Mouse (Mus musculus) T-helper 1 cell (primary cell): ENCODE data around the gene Supt7l.
"Not testable (repeated sequence)": the region's sequence is repeated elsewhere in the genome, so short reads cannot be mapped to it uniquely, and the experiment has no call there.

Experiments used
- in situ Hi-C: fragments of 300-600 bp; cut with MboI, MseI; formaldehyde crosslinking; loops from one replicate; pipeline ENCODE4 v1.15.1; 2025; ENCODE audit warnings: high pct_unique_total_duplicates

Gene Supt7l

GRCm38 (mm10) chr5:31527707-31528106 is at the start of gene Supt7l:
Supt7l (minus strand) TSS chr5:31527807.
- in situ Hi-C loops: not testable (repeated sequence)

DNA sequence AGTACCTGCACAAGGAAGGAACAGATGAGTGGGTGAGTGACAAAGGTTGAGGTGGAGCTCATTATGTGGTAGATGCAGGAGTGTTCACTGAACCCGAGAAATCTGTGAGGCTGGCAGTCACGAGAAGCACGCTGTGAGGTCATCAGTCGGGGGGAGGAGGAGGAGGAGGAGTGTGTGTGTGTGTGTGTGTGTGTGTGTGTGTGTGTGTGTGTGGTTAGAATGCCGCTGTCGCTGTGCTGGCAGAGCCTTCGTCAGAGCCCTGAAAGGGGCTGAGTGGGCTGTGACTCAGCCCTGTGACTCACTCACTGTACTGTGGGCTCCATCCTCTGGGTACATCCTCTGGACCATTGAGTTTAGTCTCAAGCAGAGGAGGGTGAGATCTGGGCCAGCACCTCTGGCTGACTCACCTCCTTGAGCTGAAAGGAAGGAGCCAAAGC is 49.0 kb upstream of the Supt7l start:
- in situ Hi-C loops: loop anchor here (5.0 kb wide), 1 partner anchor 121 kb away; the partner anchor contains the start of genes Babam2 and Rbks

GRCm38 (mm10) chr5:31573722-31574121 is 46.1 kb upstream of the Supt7l start:
- in situ Hi-C loops: no loop called here

- in situ Hi-C loops: no loop called here
These were observed 43.5 kb upstream of the Supt7l start for GRCm38 (mm10) chr5:31571023-31571608.

DNA sequence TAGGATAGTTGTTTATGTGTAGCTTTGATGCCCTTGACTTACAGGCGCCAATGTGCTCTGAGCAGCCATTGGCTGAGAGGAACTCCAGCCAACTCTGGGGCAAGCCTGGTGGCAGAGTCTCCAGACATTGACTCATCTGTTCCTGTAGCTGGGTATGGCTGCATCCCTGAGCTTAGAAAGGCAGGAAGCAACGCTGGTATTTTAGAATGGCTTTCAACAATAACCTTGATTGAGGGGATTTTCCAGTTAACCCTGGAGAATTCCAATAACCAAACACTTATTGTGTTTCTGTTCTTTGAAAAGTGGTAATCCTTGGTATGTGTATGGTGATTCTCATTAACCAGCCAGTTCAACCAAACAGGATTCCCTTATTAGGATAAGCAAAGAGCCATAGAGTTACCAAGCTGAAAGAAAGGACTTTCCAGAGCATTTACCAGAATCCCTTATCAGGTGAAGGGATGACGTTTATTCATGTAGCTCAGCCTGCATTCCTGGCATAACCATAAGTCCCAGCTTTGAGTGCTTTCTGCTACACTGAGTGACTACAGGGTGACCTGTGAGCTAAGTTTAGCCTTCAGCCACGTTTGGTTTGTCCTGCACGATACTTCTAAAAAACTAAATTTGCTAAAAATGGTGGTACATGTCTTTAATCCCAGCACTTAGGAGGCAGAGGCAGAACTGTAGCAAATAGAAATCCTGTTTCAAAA is 40.5 kb upstream of the Supt7l start:
- in situ Hi-C loops: no loop called here

DNA sequence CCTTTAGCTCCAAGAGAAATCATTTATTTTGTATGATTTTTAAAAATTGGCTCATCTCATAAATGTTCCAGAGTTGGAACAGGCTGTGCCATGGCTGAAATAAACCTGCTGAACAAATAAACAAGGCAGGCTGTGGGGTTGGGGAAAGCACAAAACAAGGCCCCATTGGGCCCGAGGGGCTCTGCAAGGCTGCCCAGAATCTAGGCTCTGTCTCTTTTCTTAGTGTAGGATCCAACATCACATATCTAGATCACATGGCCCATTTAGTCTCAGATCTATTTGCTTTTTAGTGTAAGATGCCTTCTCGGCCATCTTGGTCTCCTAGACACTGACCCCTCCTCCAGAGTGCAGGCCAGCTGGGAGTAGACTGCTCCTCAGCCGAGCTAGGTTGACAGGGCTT is 38.9 kb upstream of the Supt7l start:
- in situ Hi-C loops: no loop called here

GRCm38 (mm10) chr5:31566026-31566425 is 38.4 kb upstream of the Supt7l start:
- in situ Hi-C loops: no loop called here

GRCm38 (mm10) chr5:31564976-31565375 is 37.4 kb upstream of the Supt7l start:
- in situ Hi-C loops: loop anchor here (5.0 kb wide), 1 partner anchor 117 kb away; no protein-coding TSS in a partner anchor

DNA sequence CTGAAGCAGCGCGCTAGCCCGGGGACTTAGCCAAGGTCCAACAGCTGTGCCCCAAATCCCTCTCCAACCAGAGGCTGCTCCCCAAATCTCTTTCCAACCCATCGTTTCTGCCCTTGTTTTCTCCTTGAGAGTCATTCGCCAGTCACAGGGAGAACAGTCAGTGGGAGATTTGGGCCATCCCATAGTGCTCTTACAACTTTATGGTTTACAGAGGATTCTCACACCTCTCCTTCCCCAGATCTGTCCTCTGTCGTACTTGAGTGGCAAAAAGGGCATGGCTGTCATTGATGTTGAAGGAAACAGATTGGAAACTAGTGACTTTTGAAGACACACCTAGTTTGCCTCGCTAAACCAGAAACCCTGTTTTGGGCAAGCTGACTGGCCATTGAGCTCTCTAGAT is 36.3 kb upstream of the Supt7l start:
- in situ Hi-C loops: loop anchor here (5.0 kb wide), 1 partner anchor 118 kb away; no protein-coding TSS in a partner anchor

GRCm38 (mm10) chr5:31563496-31563895 is 35.9 kb upstream of the Supt7l start:
- in situ Hi-C loops: loop anchor here (5.0 kb wide), 1 partner anchor 119 kb away; no protein-coding TSS in a partner anchor

DNA sequence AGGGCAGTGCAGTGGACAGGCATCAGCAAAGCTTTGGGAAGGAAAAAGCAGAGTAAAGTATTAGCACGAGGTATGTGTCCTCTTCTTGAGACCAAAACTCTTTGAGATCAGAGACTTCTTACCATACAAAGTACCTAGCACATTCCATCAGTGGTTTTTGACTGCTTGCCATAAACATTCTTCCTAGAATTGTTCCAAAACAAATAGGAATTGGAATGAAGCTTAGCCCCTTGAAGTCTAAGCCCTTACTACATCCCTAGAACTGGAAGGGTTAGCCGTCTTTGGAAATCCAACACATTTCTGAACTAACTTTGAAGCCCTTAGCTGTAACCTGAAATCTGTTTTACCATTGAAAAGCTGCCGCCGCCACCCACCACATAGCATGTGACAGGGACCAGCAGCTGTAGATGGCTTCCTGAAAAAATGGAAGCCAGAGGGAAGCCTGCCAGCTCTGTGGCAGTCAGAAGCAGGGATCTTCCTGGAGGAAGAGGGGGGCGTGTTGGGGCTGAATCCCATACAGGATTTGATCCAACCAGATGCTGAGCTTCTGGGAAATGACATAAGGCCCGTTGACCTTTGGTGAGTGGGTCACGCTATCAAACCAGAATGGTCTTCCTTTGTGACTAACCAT is 34.5 kb upstream of the Supt7l start:
- in situ Hi-C loops: loop anchor here (5.0 kb wide), 1 partner anchor 120 kb away; no protein-coding TSS in a partner anchor

GRCm38 (mm10) chr5:31560352-31560751 is 32.7 kb upstream of the Supt7l start:
- in situ Hi-C loops: loop anchor here (5.0 kb wide), 1 partner anchor 122 kb away; no protein-coding TSS in a partner anchor

- in situ Hi-C loops: no loop called here
These were observed 31.8 kb upstream of the Supt7l start for GRCm38 (mm10) chr5:31559401-31559800.

DNA sequence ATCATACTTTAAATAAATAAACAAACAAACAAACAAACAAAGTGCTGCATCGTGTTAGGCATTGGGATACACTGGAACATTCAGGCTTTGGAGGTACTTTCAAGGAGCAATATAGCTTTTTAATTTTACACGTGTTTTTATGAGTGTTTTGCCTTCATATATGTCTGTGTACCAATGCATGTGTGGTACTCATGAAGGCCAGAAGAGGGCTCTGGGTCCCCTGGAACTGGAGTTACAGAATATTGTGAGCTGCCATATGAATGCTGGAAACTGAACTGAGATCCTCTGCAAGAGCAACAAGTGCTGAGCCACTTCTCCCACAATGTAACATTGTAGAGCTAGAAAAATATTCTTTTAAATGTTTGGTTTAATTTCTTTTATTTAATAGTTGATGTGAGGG is 7.6 kb upstream of the Supt7l start:
- in situ Hi-C loops: no loop called here

- in situ Hi-C loops: no loop called here
These were observed 953 bp upstream of the Supt7l start for GRCm38 (mm10) chr5:31528560-31528959.

DNA sequence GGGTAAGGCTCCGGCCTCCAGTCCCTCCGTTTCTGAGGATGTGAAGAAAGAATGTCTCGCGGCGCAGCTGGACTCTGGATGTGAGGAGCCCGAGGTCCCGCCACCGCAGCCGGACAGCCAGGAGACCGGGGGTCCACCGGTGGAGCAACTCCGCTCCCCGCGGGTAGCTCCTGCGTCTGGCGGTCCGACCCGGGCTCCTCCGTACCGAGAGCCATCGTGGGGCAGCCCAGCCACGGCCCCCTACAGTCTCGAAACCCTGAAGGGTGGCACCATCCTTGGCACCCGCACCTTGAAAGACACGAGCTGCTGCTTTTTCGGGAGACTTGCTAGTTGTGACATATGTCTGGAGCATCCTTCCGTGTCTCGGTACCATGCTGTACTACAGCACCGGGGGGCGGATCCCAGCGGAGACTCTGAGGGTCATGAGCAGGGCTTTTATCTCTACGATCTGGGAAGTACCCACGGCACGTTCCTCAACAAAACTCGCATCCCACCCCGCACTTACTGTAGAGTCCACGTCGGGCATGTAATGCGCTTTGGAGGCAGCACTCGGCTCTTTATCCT is 408 bp downstream of the Supt7l start:
- in situ Hi-C loops: no loop called here

GRCm38 (mm10) chr5:31526354-31527116 is 1.1 kb downstream of the Supt7l start, which contains the start of gene Slc4a1ap:
Slc4a1ap (plus strand) TSS chr5:31526995.
- in situ Hi-C loops: no loop called here

GRCm38 (mm10) chr5:31520556-31520955 is 7.1 kb downstream of the Supt7l start:
- in situ Hi-C loops: no loop called here

GRCm38 (mm10) chr5:31512481-31512880 is 15.1 kb downstream of the Supt7l start:
- in situ Hi-C loops: no loop called here

DNA sequence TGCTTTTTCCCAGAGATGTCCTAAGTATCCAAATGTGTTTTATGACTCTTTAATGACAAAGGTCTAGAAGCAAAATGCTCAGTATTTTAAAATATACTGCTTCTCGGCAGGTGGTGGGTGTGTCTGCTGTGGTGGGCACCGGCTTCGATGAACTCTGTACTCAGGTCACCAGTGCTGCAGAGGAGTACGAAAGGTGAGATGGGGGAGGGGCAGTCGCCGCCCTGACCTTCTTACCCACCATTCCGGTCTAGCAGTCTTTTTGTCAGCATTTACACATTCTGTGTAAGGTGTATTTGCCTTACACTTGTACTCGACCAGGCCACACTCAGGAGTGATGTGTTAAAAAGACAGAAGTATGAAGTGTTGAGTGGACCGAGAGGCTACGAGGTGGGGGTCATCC is 22.8 kb downstream of the Supt7l start:
- in situ Hi-C loops: no loop called here
